Mouse (Mus musculus) cerebellum, adult 2 months (tissue): ENCODE data around the gene Eml6. TPM values are rescaled to one million over a fixed set of nuclear protein-coding genes. Genes with fewer than 3 reads are reported as not detected.

Experiments
- DNase-seq, 2 experiments: peaks; one replicate each; pipeline ENCODE4 v3.0.0; 2021
- H3K27ac ChIP-seq: fragments of 200-500 bp; 2 replicates; pipeline ENCODE4 v1.5.1; 2012; ENCODE audit warnings: low read length, control low read depth, inconsistent platforms; ENCODE audit not compliant: insufficient read depth
- H3K27me3 ChIP-seq: fragments of 200-500 bp; 2 replicates; pipeline ENCODE4 v1.6.1; 2012; ENCODE audit warnings: inconsistent platforms, mild to moderate bottlenecking, low read length, moderate library complexity; ENCODE audit not compliant: control insufficient read depth, insufficient read depth
- H3K4me1 ChIP-seq: fragments of 200-500 bp; 2 replicates; pipeline ENCODE4 v1.6.1; 2011; ENCODE audit warnings: low read length; ENCODE audit not compliant: control insufficient read depth, insufficient read depth
- H3K4me3 ChIP-seq: fragments of 200-500 bp; replicated peaks from 2 replicates; pipeline ENCODE3; 2011; ENCODE audit warnings: mild to moderate bottlenecking, low read depth, low read length, control low read depth; ENCODE audit not compliant: insufficient read depth
- CTCF ChIP-seq: fragments of 200-500 bp; IDR thresholded peaks from 2 replicates; pipeline ENCODE4 v1.5.1; 2011; ENCODE audit warnings: low read depth, mild to moderate bottlenecking, control low read depth, low read length, moderate library complexity, borderline replicate concordance; ENCODE audit not compliant: insufficient read depth
- POLR2A ChIP-seq: fragments of 200-500 bp; IDR thresholded peaks from 2 replicates; pipeline ENCODE4 v1.6.1; 2011; ENCODE audit warnings: low read length, control low read depth, borderline replicate concordance; ENCODE audit not compliant: insufficient read depth
- WGBS: fragments of 180-500 bp; shearing (Covaris S2); methylation state at CpG from one replicate; pipeline ENCODE4 v1.1.7; 2018; 5-methylcytosine and 5-hydroxymethylcytosine counted together
- polyA plus RNA-seq: library from polyadenylated mRNA; depleted of rRNA; stranded (reverse); fragments of >200 nt; gene quantifications from 2 replicates; pipeline ENCODE4 v1.2.3, GENCODE M21; 2012; rRNA removed

Gene Eml6
- 28.7 and 29.2 TPM in 2 replicates for polyA plus RNA-seq

DNA sequence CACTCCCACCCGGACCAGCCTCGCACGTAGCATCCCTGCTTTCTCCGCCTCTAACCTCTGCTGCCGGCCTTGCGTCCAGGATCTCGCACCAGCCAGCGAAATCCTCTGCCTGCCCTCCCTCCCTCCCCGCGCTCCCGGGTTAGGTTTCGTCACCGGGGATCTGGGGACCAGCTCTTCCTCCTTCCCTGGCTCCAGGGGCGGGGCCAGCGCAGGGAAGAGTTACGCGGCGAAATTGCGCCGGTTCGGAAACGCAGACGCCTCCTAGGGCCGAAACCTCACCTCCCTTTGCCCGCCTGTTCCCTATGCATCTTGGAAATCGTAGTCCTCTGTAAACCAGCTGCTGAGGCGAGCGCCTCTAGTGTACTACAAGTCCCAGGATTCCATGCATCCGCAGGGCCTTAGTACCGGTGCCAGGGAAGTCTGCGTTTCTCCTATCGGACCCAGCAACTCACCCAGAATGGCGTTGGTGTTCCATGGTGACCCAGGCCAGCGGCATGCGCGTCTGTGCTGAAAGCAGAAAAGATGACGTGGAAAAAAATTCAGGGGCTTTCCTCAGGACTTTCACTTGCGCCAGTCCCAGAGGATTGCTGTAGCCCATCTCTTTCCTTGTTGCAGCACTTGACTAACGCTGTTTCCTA, at the start of gene Eml6:
Gene Eml6, minus strand, starts transcription at position 199 of the 638 bp plus-strand sequence.
- Histone ChIP-seq H3K27ac (peak within 1 kb of the TSS; percentile 92), H3K4me3 (peak within 1 kb of the TSS; percentile 74), H3K4me1 (no peaks in the 10 kb centered on the region), H3K27me3 (no peaks in the 10 kb centered on the region)
- TF ChIP-seq POLR2A (peak; percentile 88), CTCF (no peak)
- DNase-seq = peak; percentile 97 to 99
- WGBS = under 1% methylated on average over 39 of the region's 39 CpGs

DNA sequence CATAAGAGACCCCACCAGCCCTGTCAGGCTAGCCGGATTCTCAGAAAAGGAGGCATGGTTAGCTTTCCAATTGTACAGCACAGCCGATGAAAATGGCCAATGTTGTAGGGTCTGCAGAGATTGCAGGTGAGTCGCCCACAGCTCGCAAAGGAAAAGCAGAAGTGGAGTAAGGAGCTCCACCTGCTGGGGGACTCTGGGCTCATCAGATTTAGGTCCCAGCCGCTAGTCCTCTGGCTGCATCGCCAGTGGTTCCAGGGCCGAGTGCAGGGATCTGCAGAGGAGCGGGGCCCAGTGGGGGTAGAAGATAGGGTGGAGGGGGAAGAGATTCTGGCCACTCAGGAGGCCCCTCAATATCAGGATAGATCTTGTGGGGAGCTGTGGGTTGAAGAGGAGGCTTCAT, 31.5 kb upstream of the Eml6 start:
- 55% methylated on average over 8 of the region's 8 CpGs for WGBS
- no peak for DNase-seq

DNA sequence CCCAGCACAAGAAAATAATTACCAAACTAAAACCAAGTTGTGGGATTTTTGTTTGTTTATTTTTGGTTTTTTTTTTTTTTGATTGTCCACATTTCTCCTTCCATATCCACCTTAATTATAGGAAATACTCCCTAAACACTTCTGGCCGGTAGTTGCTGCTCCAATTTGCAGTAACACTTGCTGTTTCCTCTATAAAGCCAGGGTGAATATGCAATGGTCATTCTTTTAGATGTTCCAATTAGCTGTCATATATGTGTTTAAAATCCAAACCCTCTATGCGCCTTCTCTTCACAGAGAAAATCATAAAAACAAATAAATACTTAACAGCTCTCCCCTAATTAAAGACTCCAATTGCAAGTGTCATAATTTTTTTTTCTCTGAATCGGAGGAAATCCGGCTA, 689 bp downstream of the Eml6 start:
- TF ChIP-seq POLR2A (no peak), CTCF (no peak)
- Histone ChIP-seq H3K4me3 (peak overlapping the region; percentile 74), H3K27ac (no peak overlapping the region), H3K27me3 (no peaks in the 10 kb centered on the region), H3K4me1 (no peaks in the 10 kb centered on the region)
- peak in 1 of 2 experiments; percentile 12 for DNase-seq
- WGBS = under 1% methylated on average over 4 of the region's 4 CpGs

More for the DNA sequence above, 31.5 kb upstream of the Eml6 start:
- no peak for TF ChIP-seq POLR2A
- TF ChIP-seq CTCF = peak; percentile 35; the same call in 1 of the 2 replicates
- no peak overlapping the region for H3K4me3 ChIP-seq
- no peaks in the 10 kb centered on the region for H3K27me3 ChIP-seq
- H3K4me1 ChIP-seq = no peaks in the 10 kb centered on the region
- H3K27ac ChIP-seq = no peak overlapping the region

DNA sequence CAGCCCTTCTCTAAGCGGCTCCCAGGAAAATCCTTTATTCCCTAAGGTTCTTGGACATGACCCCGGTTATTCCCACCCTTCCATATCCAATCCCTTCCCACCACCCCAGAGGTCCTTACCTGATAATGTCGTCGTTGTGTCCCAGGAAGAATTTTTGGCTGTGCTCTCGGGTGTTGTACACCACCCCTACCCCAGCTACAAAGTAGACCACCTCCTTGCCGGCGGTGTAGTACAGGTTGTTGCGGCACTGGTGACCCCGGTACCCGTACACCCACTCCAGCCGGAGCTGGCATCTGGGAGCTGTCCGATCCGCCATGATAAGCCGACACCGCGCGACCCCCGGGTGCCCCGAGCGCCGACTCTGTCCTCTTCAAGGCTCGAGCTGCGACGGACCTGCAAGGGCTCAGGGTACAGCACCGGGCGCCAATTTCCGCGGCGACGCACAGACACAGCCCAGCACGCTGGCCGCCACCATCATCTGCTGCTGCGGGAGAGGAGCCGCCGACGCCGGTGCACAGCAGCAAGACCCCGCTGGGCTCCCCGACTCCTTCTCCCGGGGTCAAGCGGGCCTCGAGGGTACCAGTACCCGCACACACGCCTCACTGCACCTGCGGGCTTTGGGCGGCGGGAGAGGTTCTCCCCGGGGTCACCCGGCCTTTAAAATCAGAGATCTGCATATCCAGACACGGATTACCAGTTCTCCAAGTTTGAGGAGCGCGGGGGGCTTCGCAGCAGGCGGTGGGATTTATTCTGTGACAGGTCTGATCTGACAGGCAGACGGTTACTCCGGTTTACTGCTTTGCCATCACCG, 1.4 kb downstream of the Eml6 start:
- WGBS = under 1% methylated on average over 57 of the region's 57 CpGs
- no peak for TF ChIP-seq CTCF
- TF ChIP-seq POLR2A = 0 out of 2 replicates have a peak, but pooled peaks have one; percentile 22
- Histone ChIP-seq H3K4me1 (no peaks in the 10 kb centered on the region), H3K4me3 (peak overlapping the region; percentile 74), H3K27me3 (no peaks in the 10 kb centered on the region), H3K27ac (peak overlapping the region; percentile 71)
- peak; percentile 72 to 80 for DNase-seq

DNA sequence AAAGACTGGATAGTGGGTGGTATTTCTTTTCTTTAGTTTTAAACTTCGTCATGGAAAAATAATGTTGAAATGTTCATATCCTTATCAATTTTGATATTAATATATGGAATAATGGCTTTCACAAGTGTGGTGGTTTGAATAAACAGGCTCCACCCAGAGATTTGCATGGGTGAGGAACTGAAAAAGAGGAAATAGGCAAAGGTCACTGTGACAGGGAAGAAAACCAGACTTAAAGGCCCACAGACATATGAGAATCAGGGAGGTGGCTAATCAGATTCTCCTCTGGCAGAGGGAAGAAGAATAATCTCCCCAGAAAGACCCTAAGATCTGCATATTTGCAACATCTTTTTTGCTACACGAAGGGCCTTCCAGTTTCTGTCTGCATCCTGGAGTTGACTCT, 39.6 kb downstream of the Eml6 start:
- DNase-seq = no peak
- no peaks in the 10 kb centered on the region for H3K27me3 ChIP-seq
- 76% methylated on average over 2 of the region's 2 CpGs for WGBS
- no peak overlapping the region for H3K4me3 ChIP-seq
- H3K27ac ChIP-seq = no peak overlapping the region
- TF ChIP-seq CTCF (no peak), POLR2A (no peak)
- H3K4me1 ChIP-seq = no peaks in the 10 kb centered on the region

DNA sequence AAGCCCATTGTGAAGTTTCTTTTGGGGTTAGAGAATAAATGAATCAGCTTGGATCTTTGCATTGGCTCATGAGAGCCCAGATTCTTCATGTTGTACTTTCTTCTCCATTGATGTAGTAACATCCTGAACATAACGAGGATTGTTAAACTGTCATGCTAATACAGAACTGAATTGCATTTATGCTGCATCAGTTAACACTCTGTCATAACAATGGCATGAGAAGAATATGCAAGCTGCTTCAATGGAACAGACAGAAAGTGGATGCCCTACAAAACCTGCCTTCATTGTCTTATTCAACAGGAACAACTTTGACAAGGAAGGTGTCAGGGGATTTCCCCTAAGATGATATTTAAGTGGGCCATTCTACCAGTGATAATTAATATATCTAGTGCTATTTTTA, 57.0 kb downstream of the Eml6 start:
- no peak for TF ChIP-seq CTCF
- TF ChIP-seq POLR2A = no peak
- H3K27ac ChIP-seq = no peak overlapping the region
- 55% methylated on average over 1 of the region's 1 CpGs for WGBS
- no peak for DNase-seq
- H3K4me1 ChIP-seq = no peaks in the 10 kb centered on the region
- H3K27me3 ChIP-seq = no peaks in the 10 kb centered on the region
- no peak overlapping the region for H3K4me3 ChIP-seq

DNA sequence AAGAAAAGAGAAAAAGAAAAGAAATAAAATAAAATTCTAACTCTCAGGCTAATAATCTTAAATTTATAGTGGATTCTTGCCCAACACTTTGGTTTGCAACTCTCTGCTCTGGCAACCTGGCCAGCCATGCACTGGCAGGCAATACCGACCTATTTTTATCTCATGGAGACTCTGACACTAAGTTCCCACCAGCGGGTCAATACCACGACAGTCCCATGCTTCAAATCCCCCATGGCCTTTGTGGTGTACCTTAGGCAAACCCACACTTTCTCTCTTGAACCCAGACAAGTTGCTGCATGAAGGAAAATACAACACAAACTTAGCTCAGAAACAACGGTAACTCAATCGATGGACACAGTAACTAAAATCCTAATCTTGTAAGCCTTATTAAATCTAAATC, 66.5 kb downstream of the Eml6 start:
- 45% methylated on average over 5 of the region's 5 CpGs for WGBS
- H3K27ac ChIP-seq = no peak overlapping the region
- H3K4me3 ChIP-seq = no peak overlapping the region

More for the DNA sequence above, 66.5 kb downstream of the Eml6 start:
- no peak for TF ChIP-seq POLR2A
- no peak for TF ChIP-seq CTCF
- Histone ChIP-seq H3K27me3 (no peaks in the 10 kb centered on the region), H3K4me1 (0 out of 2 replicates have a peak, but pooled peaks cover 2% of the 10 kb centered on the region)
- no peak for DNase-seq
